Mouse (Mus musculus) thymus, adult 18-20 months (tissue): ENCODE results near the gene Ifih1.

ENCODE experiments used
- DNase-seq, 2 experiments: peaks; one replicate each; pipeline ENCODE4 v3.0.0; 2022; ENCODE audit warnings: mixed read lengths in 2 of 2

Ifih1 gene

GRCm38 (mm10) chr2:62646014-62646645, at the start of gene Ifih1:
Gene Ifih1 (minus strand): TSS chr2:62646255.
- DNase-seq = peak; percentile 42 to 49

DNA sequence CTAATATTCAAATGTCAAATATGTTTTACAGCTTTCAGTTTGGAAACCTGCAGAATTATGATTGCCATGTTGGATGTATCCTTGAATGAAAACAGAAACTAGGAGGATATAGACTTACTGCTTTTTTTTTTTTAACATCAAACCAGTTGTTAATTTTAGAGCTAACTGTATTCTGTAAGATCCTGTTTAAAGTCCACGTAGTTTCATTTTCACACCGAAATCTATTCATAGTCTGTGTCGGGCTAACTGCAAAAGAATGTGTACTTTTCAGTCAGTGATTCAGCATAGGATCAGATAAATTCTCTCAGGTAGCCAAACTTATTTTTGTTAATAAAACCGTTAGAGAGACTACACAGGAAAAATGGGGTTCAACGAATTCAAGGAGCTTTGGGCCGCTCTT, 39.9 kb upstream of the Ifih1 start:
- no peak for DNase-seq

- DNase-seq = no peak
Measured at GRCm38 (mm10) chr2:62684989-62685595, 39.0 kb upstream of the Ifih1 start.

DNA sequence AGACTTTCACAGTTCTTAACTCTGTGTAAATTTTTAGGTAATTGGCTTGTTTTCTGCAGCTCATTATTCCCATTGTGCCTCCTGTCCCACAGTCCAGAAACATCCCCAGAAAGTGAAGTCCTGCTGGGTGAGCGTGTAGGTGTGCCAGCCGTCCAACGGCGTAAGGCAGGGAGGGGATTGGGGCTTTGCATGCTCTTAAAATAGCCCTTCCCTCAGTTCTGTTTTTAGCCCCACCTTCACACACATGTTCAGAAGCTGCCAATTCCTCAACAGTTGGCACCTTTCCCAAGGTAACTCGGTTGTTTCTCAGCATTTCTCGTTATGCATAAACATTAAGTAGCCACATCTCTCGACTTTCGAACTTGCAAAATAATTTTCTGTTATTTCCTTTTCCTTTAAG, 35.6 kb upstream of the Ifih1 start:
- DNase-seq = no peak

DNA sequence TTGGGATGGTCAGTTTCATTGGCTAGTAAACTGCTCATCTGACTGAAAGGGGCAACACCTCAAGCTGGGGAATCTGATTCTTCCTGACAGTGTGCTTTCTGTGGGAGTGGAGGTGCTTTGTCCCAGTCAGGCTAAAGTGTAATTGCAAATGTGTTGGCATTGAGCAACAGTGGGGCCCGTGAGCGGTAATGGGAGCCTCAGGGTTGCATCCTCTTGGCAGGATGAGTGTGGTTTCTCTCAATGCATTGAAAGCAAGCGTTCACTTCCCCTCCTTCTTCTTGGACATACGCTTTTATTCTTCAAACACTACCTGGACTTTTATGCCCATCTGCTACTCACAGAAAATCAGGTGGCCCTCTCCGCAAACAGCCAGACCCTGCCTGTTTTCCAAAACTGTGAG, 26.7 kb upstream of the Ifih1 start:
- DNase-seq = no peak

DNA sequence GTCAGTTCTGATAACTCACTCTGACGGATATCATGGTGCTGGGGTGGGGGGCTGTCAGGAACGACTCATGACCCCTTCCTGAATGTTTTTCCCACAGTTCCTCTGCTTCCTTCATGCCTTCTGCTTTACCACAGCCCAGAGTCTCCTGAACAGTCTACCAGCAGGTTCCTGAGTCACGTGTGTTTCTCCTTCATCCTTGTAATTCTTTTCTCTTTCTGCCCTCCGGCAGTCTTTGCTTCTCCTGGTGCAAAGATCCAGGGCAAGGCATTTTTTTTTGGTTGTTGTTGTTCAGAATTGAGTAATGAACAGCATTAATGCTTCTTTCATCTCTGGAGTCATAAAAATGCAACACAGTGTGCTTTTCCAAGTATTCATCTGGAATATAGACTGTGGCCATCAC, 24.7 kb upstream of the Ifih1 start:
- DNase-seq = no peak

- DNase-seq = no peak
Measured at GRCm38 (mm10) chr2:62670301-62670700, 24.2 kb upstream of the Ifih1 start.

DNA sequence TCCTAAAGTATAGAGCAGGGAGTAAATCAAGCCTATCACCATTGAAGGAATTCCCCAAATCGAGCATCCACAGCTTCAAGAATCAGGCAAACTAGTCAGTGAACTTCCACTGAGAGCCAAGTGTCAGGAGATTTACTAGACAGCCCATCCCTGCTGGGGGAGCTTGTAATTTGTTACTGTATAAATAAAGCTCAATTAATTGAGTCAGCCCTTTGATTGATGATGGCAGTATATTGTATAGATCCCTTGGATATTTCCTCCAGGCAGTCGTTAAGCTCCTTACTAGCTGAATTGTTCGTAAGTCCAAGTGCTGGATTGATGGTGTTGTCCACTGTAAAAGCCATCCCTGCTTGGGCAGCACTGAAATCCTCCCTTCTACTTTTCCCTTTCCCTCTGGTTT, 23.8 kb upstream of the Ifih1 start:
- DNase-seq = no peak

GRCm38 (mm10) chr2:62665536-62665935, 19.5 kb upstream of the Ifih1 start:
- no peak for DNase-seq

DNA sequence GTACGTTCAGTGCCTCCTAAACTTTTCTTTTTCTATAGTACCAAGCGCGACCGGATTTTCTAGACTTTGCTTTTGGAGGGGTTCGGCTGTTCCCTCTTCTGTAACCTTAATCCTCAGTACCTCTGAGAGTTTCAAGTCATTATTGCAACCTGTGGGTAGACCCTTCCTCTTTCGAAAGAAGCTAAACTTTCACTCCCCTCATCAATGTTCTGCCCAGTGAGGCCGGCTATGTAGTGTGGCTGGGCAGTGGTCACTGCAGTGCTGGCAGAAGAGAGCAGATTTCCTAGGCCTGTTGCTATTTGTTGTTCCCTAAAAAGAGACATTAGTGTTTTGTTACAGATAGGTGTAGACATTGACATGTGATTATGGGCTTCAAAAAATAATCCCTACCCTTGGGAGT, 18.8 kb upstream of the Ifih1 start:
- DNase-seq = no peak

- peak; percentile 50 to 59 for DNase-seq
Measured at GRCm38 (mm10) chr2:62664135-62664670, 18.1 kb upstream of the Ifih1 start, which contains the start of gene Gca. Gene Gca (plus strand): TSS chr2:62664285.

- no peak for DNase-seq
Measured at GRCm38 (mm10) chr2:62662560-62662959, 16.5 kb upstream of the Ifih1 start.

- no peak for DNase-seq
Measured at GRCm38 (mm10) chr2:62660565-62660964, 14.5 kb upstream of the Ifih1 start.

- no peak for DNase-seq
Measured at GRCm38 (mm10) chr2:62656072-62656471, 10.0 kb upstream of the Ifih1 start.

GRCm38 (mm10) chr2:62654519-62655338, 8.7 kb upstream of the Ifih1 start:
- peak in 1 of 2 experiments; percentile 19 for DNase-seq

- no peak for DNase-seq
Measured at GRCm38 (mm10) chr2:62652466-62652865, 6.4 kb upstream of the Ifih1 start.

DNA sequence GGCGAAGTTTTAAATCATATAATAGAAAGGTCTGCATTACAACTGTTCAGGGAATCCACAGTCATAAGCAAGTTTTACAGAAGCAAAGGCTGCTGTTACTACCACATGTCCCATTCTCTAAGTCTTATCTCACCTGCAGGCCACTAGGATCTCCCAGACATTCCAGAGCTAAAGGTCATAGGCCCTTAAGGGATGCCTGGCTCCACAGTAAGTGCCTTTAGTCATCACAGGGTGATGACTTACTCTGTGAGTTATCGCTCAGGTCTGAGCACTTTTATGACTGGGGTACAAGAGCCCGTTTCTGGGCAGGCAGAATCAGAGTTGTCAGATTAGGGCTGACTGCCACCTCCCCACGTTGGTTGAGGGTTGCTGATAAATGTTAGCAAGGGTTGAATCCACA, 5.8 kb upstream of the Ifih1 start:
- DNase-seq = no peak

DNA sequence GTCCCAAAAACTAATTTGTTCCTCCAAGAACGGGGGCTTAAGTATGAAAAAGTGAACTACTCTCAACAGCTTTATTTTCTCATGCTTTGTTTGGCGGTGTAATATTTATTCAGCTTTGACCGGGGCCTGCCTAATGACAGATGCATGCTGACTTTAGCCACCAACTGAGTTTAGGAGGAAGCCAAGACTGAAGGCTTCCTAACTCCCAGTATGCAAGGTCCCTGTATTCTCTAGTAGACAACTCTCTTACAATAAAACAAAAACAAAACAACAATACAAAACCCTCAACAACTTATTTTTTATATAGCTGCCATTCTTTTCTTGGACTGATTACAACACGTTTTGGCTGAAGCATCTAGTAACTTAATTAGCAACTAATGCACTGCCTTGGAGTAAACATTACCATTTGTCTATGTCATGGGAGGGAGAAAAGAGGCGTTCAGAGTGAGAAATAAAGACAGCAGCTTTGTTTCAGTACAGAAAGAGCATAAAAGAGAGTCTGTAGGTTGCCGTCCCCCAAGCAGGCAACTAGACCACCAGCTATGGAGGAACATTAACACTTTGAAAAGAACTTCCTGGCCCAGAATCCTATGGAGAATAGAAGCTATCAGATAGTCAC, 725 bp upstream of the Ifih1 start:
- no peak for DNase-seq

DNA sequence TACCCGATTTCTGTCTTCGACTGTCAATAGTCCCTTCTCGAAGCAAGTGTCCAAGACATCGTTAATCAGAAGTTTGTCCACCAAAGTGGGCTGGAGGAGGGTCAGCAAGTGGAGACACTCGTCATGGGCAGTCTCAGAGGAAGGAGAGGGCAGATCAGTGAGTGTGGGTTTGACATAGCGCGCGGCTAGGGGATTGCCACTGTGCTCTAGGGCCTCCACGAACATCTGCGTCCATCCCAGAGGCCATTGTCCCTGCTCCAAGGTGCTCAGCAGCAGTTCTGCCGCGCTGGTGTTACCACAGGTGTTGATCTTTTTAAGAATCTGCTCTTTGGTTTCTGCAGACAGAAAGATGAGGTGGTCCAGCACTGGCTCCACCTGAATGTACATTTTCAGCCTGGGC, 580 bp downstream of the Ifih1 start:
- DNase-seq = peak; percentile 5 to 10

DNA sequence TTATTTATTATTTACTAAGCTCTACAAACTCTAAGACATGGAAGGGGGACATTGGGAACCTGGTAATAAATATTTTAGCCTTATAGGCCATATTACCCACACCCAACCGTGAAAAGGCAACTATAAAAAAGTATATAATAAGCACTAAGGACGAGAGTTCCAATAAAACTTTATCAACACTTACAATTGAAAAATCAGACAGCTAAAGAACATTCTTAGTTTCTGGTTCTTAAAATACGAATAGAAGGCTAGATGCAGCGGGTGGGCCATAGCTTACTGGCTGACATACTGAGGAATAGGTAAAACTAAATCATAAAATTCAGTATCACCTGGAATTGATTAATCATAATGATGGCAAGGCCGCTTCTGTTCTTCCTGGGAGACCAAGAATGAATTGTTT, 1.2 kb downstream of the Ifih1 start:
- DNase-seq = no peak

DNA sequence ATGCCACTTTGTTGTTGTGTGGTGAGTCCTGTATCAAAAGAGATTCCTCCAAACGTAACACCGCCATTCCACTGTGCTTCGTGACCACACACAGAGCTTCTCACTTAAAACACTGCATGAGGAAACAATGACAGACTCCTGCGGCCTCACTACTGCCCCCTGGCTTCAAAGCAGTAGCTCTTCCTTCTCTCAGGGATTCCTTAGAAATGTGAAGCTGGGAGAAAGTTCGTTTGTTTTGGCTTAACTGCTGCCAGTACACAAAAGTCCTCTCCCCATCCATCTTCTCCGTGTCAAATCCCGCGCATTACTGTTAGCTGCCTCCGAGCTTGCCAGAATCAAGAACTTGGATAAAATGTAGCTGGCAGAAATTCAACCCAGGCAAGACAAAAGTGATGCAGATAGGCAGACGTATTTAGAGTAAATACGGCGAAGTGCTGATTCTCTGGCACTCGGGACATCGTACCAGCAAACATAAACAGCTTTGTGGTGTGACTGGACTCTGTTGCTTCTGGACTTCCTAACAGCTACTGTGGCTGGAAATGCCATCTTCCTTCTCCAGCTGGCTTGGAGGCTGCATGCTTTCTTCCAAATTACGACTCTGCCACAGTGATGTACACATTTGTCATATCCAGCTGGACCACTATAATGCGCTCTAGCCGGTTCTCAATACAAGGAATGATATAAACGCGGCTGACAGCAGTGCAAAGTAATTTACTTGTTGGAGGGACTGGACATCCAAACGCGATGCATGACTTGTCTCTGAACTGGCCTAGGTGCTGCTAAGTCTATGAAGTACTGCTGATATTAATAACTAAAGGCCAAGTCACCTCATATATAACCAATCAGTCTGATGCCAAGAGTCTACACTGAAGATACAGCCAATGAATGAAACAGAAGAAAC, 2.4 kb downstream of the Ifih1 start:
- DNase-seq = peak; percentile 24 to 41

DNA sequence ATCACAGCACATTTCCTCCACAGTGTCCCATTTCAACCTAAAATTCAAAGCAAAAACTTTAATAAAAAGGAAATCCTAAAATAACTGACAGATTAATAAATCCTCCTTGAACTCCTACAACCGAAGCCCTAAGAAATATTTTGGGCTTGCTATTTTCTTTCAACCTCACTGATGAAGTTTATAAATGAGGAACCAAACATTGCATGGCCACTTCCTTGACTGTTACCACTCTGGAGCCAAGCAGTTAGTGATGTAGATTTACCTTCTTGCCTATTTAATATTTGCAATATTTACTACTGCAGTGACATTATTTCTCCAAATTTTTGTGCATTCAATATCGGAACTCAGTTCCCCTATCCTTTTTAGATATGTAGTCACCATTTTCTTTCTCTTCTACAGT, 6.2 kb downstream of the Ifih1 start:
- DNase-seq = no peak
